9 mouse cellular contexts compared by ENCODE assay signal in genomic region chr11:87974477-87975181, GRCm38 (mm10). TPM values are rescaled to one million over a fixed set of nuclear protein-coding genes. Genes with fewer than 3 reads are reported as not detected.
DNase-seq lines count a peak whose midpoint lies in the region; ATAC-seq lines count a peak whose summit lies in the region.
"Had no signal": no experiment of that assay in that cellular context is flagged by ENCODE, and none has a peak within 500 bp of the region (broad histone marks: within the 10 kb centered on the region; RNA-seq: fewer than 3 reads in every experiment).

No protein-coding gene starts in this region.

- 16% methylated on average over 11 of the region's 11 CpGs for WGBS in heart, embryonic 13.5 days
- 14% methylated on average over 11 of the region's 11 CpGs for WGBS in kidney, embryonic 16.5 days
- 18% methylated on average over 11 of the region's 11 CpGs for WGBS in liver, embryonic 11.5 days

- peaks cover 26% of the 10 kb centered on the region for H3K36me3 ChIP-seq in heart, embryonic 13.5 days
- H3K36me3 ChIP-seq in kidney, embryonic 16.5 days (ENCODE audit: insufficient read depth, low read length) = peaks cover 24% of the 10 kb centered on the region
- H3K36me3 ChIP-seq in liver, embryonic 11.5 days (ENCODE audit: control insufficient read depth, insufficient read depth, low read length) = 0 out of 2 replicates have a peak, but pooled peaks cover 4% of the 10 kb centered on the region

- H3K4me1 ChIP-seq in heart, embryonic 13.5 days = peaks cover 12% of the 10 kb centered on the region
- H3K4me1 ChIP-seq in kidney, embryonic 16.5 days (ENCODE audit: insufficient read depth, low read length) = no peaks in the 10 kb centered on the region
- peaks cover 7% of the 10 kb centered on the region; the same call in 1 of the 2 replicates for H3K4me1 ChIP-seq in liver, embryonic 11.5 days (replicated peaks; ENCODE audit: control insufficient read depth, insufficient read depth, low read length)
- H3K4me1 ChIP-seq: neural tube, embryonic 12.5 days had no signal

- no peak overlapping the region for H3K4me2 ChIP-seq in heart, embryonic 13.5 days
- H3K4me2 ChIP-seq in kidney, embryonic 16.5 days (replicated peaks; ENCODE audit: low read depth, low read length) = no peak overlapping the region
- H3K4me2 ChIP-seq in liver, embryonic 11.5 days = no peak overlapping the region
- H3K4me2 ChIP-seq: neural tube, embryonic 12.5 days had no signal

- no peak overlapping the region for H3K27ac ChIP-seq in heart, embryonic 13.5 days (replicated peaks)
- no peak overlapping the region for H3K27ac ChIP-seq in kidney, embryonic 16.5 days (ENCODE audit: low read length)
- H3K27ac ChIP-seq in liver, embryonic 11.5 days (ENCODE audit: low read depth, low read length) = no peak overlapping the region
- H3K27ac ChIP-seq: neural tube, embryonic 12.5 days had no signal

- peak overlapping the region; percentile 2; the same call in 1 of the 2 replicates for H3K9ac ChIP-seq in heart, embryonic 13.5 days
- no peak overlapping the region for H3K9ac ChIP-seq in kidney, embryonic 16.5 days (replicated peaks; ENCODE audit: low read length)
- H3K9ac ChIP-seq in liver, embryonic 11.5 days (ENCODE audit: low read depth, low read length) = no peak overlapping the region
- H3K9ac ChIP-seq: neural tube, embryonic 12.5 days had no signal

- DNase-seq in 416B (ENCODE audit: low read depth) = peak; percentile 83
- peak; percentile 79 for DNase-seq in adipocyte (ENCODE audit: low spot score)
- peak; percentile 61 for DNase-seq in embryo, embryonic 9.5 days (ENCODE audit: extremely low spot score)
- peak; percentile 59 for DNase-seq in liver, embryonic 11.5 days (ENCODE audit: low spot score)
- DNase-seq in natural killer cell, adult 2 months (ENCODE audit: low spot score in 2 of 2) = peak; percentile 47 to 60
- peak; percentile 66 for DNase-seq in testis, postnatal 10 days (ENCODE audit: low spot score)

- peaks cover 16% of the 10 kb centered on the region for H3K27me3 ChIP-seq in heart, embryonic 13.5 days (replicated peaks)
- H3K27me3 ChIP-seq in kidney, embryonic 16.5 days (ENCODE audit: insufficient read depth, low read length) = no peaks in the 10 kb centered on the region
- no peaks in the 10 kb centered on the region for H3K27me3 ChIP-seq in liver, embryonic 11.5 days (replicated peaks; ENCODE audit: control insufficient read depth, insufficient read depth, low read length)
- H3K27me3 ChIP-seq: neural tube, embryonic 12.5 days had no signal

- no peak overlapping the region for H3K4me3 ChIP-seq in heart, embryonic 13.5 days
- H3K4me3 ChIP-seq in kidney, embryonic 16.5 days (ENCODE audit: low read length) = no peak overlapping the region
- H3K4me3 ChIP-seq in liver, embryonic 11.5 days (ENCODE audit: low read depth, low read length) = no peak overlapping the region
- H3K4me3 ChIP-seq: neural tube, embryonic 12.5 days had no signal

- H3K9me3 ChIP-seq in heart, embryonic 13.5 days = no peaks in the 10 kb centered on the region; the same call in 1 of the 2 replicates
- H3K9me3 ChIP-seq in kidney, embryonic 16.5 days (ENCODE audit: low read length) = no peaks in the 10 kb centered on the region
- no peaks in the 10 kb centered on the region for H3K9me3 ChIP-seq in liver, embryonic 11.5 days (ENCODE audit: control insufficient read depth, low read length)
- H3K9me3 ChIP-seq: neural tube, embryonic 12.5 days had no signal

- no peak for ATAC-seq in heart, embryonic 13.5 days (ENCODE audit: extremely low read depth, insufficient number of reproducible peaks, low FRiP score, low TSS enrichment)
- ATAC-seq in kidney, embryonic 16.5 days (ENCODE audit: low FRiP score, low TSS enrichment) = peak; percentile 36; the same call in 1 of the 2 replicates
- 0 out of 2 replicates have a peak, but pooled peaks have one; percentile 29 for ATAC-seq in liver, embryonic 11.5 days (replicated peaks; ENCODE audit: low FRiP score)

RNA-seq across cellular contexts. Expression of gene Dynll2, which starts 12.7 kb away (rescaled TPM):
- 19.1 and 19.7 TPM in 2 replicates for polyA plus RNA-seq in heart, embryonic 13.5 days (2015; fragmentation: Nextera tagmentation; extraction: Ambion mirVana)
- polyA plus RNA-seq in kidney, embryonic 16.5 days (2015; fragmentation: Nextera tagmentation; extraction: Ambion mirVana) = 21.0 and 23.5 TPM in 2 replicates
- 17.7 and 19.4 TPM in 2 replicates for polyA plus RNA-seq in liver, embryonic 11.5 days (2014; fragmentation: Nextera tagmentation; extraction: Ambion mirVana)

RNA-seq across cellular contexts. Expression of gene Olfr464, which starts 53.9 kb away (rescaled TPM):
- not detected in 2 replicates for polyA plus RNA-seq in heart, embryonic 13.5 days (2015; fragmentation: Nextera tagmentation; extraction: Ambion mirVana)
- not detected in 2 replicates for polyA plus RNA-seq in kidney, embryonic 16.5 days (2015; fragmentation: Nextera tagmentation; extraction: Ambion mirVana)
- polyA plus RNA-seq in liver, embryonic 11.5 days (2014; fragmentation: Nextera tagmentation; extraction: Ambion mirVana) = not detected in 2 replicates
- polyA plus RNA-seq: neural tube, embryonic 12.5 days had no signal
